Mouse (Mus musculus): Measurements from ENCODE around the gene Cd44. TPM values are rescaled to one million over a fixed set of nuclear protein-coding genes. Genes with fewer than 3 reads are reported as not detected.

The Cd44 gene
- 5.9 and 14.4 TPM in 2 replicates for polyA plus RNA-seq (2012; ENCODE audit: low replicate concordance)

GRCm38 (mm10) chr2:102900875-102901827 is at the start of gene Cd44:
Cd44 (minus strand) TSS chr2:102901665.

Other genes with a start within 250 kb of the Cd44 start
- gene Slc1a2, start 243.0 kb downstream of the Cd44 start, polyA plus RNA-seq (2012; ENCODE audit: low replicate concordance), result 0.37 TPM in 1 of 2 replicates, not detected in the other
- 3.4 and 6.1 TPM in 2 replicates for gene Pdhx, start 171.8 kb upstream of the Cd44 start, polyA plus RNA-seq (2012; ENCODE audit: low replicate concordance)
- 0.98 and 11.2 TPM in 2 replicates for gene Apip, start 172.0 kb upstream of the Cd44 start, polyA plus RNA-seq (2012; ENCODE audit: low replicate concordance)